Mouse (Mus musculus) megakaryocyte, embryonic 14.5 days (primary cell): ENCODE measurements around the gene Cpt1c. TPM values are rescaled to one million over a fixed set of nuclear protein-coding genes. Genes with fewer than 3 reads are reported as not detected.

ENCODE experiments used
- H3K27me3 ChIP-seq: replicated peaks from 2 replicates; pipeline ENCODE3; 2012; ENCODE audit warnings: inconsistent platforms
- H3K36me3 ChIP-seq: replicated peaks from 2 replicates; pipeline ENCODE3; 2012; ENCODE audit warnings: low read length, inconsistent platforms, mixed read lengths
- H3K4me1 ChIP-seq: 2 replicates; pipeline ENCODE4 v1.6.1; 2012; ENCODE audit warnings: inconsistent platforms
- H3K4me3 ChIP-seq: replicated peaks from 2 replicates; pipeline ENCODE3; 2012; ENCODE audit warnings: moderate library complexity, mild to moderate bottlenecking, inconsistent platforms
- H3K9me3 ChIP-seq: 2 replicates; pipeline ENCODE4 v1.6.1; 2012; ENCODE audit warnings: inconsistent platforms
- FLI1 ChIP-seq: IDR thresholded peaks from 2 replicates; pipeline ENCODE4 v1.6.1; 2012; ENCODE audit warnings: low read length, inconsistent platforms, mixed read lengths
- GATA1 ChIP-seq: IDR thresholded peaks from 3 replicates; pipeline ENCODE4 v1.6.1; 2012; ENCODE audit warnings: mixed read lengths, low read length, inconsistent platforms, borderline replicate concordance
- polyA plus RNA-seq: library from polyadenylated mRNA; stranded (reverse); fragments of >175 nt; gene quantifications from 2 replicates; pipeline ENCODE4 v1.2.3, GENCODE M21; 2012; ENCODE audit warnings: low replicate concordance; ENCODE audit not compliant: insufficient read depth

The Cpt1c gene
- polyA plus RNA-seq, 1 experiment = 0.82 TPM

- H3K36me3 ChIP-seq = no peaks in the 10 kb centered on the region
- TF ChIP-seq GATA1 = no peak
- TF ChIP-seq FLI1 = no peak
- H3K4me3 ChIP-seq = no peak overlapping the region
- peaks cover 54% of the 10 kb centered on the region for H3K27me3 ChIP-seq
- H3K4me1 ChIP-seq = peaks cover 41% of the 10 kb centered on the region
- H3K9me3 ChIP-seq = no peaks in the 10 kb centered on the region
Observed at GRCm38 (mm10) chr7:44966638-44967037, 8.0 kb downstream of the Cpt1c start.

- no peak for TF ChIP-seq GATA1
- TF ChIP-seq FLI1 = no peak
- H3K9me3 ChIP-seq = no peaks in the 10 kb centered on the region
- H3K36me3 ChIP-seq = no peaks in the 10 kb centered on the region
- H3K27me3 ChIP-seq = peaks cover 54% of the 10 kb centered on the region
- H3K4me1 ChIP-seq = peaks cover 41% of the 10 kb centered on the region
- H3K4me3 ChIP-seq = no peak overlapping the region
Observed at GRCm38 (mm10) chr7:44965975-44966374, 8.7 kb downstream of the Cpt1c start.

- H3K4me3 ChIP-seq = no peak overlapping the region
- peaks cover 53% of the 10 kb centered on the region for H3K27me3 ChIP-seq
- no peaks in the 10 kb centered on the region for H3K9me3 ChIP-seq
- peaks cover 38% of the 10 kb centered on the region for H3K4me1 ChIP-seq
- no peaks in the 10 kb centered on the region for H3K36me3 ChIP-seq
- TF ChIP-seq GATA1 (no peak), FLI1 (no peak)
Observed at GRCm38 (mm10) chr7:44964990-44965389, 9.7 kb downstream of the Cpt1c start.

- H3K36me3 ChIP-seq = no peaks in the 10 kb centered on the region
- H3K9me3 ChIP-seq = no peaks in the 10 kb centered on the region
- peaks cover 59% of the 10 kb centered on the region for H3K27me3 ChIP-seq
- TF ChIP-seq GATA1 = no peak
- TF ChIP-seq FLI1 = no peak
- H3K4me3 ChIP-seq = peak overlapping the region; percentile 79
- H3K4me1 ChIP-seq = peaks cover 42% of the 10 kb centered on the region
Observed at GRCm38 (mm10) chr7:44962831-44963230, 11.8 kb downstream of the Cpt1c start.

- H3K27me3 ChIP-seq = peaks cover 63% of the 10 kb centered on the region
- peak overlapping the region; percentile 79 for H3K4me3 ChIP-seq
- TF ChIP-seq GATA1 = no peak
- no peaks in the 10 kb centered on the region for H3K36me3 ChIP-seq
- H3K9me3 ChIP-seq = no peaks in the 10 kb centered on the region
- peaks cover 46% of the 10 kb centered on the region for H3K4me1 ChIP-seq
Observed at GRCm38 (mm10) chr7:44962337-44962736, 12.3 kb downstream of the Cpt1c start.

- H3K4me1 ChIP-seq = peaks cover 45% of the 10 kb centered on the region
- H3K27me3 ChIP-seq = peaks cover 52% of the 10 kb centered on the region
- no peak for TF ChIP-seq FLI1
- TF ChIP-seq GATA1 = no peak
- no peaks in the 10 kb centered on the region for H3K36me3 ChIP-seq
- H3K4me3 ChIP-seq = no peak overlapping the region
- H3K9me3 ChIP-seq = no peaks in the 10 kb centered on the region
Observed at GRCm38 (mm10) chr7:44960512-44960910, 14.1 kb downstream of the Cpt1c start.

- Histone ChIP-seq H3K9me3 (no peaks in the 10 kb centered on the region), H3K27me3 (peaks cover 51% of the 10 kb centered on the region), H3K4me1 (peaks cover 45% of the 10 kb centered on the region), H3K36me3 (no peaks in the 10 kb centered on the region), H3K4me3 (no peak overlapping the region)
- no peak for TF ChIP-seq FLI1
- TF ChIP-seq GATA1 = no peak
Observed at GRCm38 (mm10) chr7:44959874-44960511, 14.7 kb downstream of the Cpt1c start.

- peaks cover 52% of the 10 kb centered on the region for H3K27me3 ChIP-seq
- no peaks in the 10 kb centered on the region for H3K9me3 ChIP-seq
- H3K36me3 ChIP-seq = no peaks in the 10 kb centered on the region
- no peak overlapping the region for H3K4me3 ChIP-seq
- H3K4me1 ChIP-seq = peaks cover 45% of the 10 kb centered on the region
- TF ChIP-seq FLI1 (no peak), GATA1 (no peak)
Observed at GRCm38 (mm10) chr7:44959281-44959680, 15.4 kb downstream of the Cpt1c start.

- Histone ChIP-seq H3K36me3 (no peaks in the 10 kb centered on the region), H3K9me3 (no peaks in the 10 kb centered on the region), H3K4me1 (peaks cover 45% of the 10 kb centered on the region), H3K4me3 (no peak overlapping the region), H3K27me3 (peaks cover 55% of the 10 kb centered on the region)
- TF ChIP-seq FLI1 (no peak), GATA1 (no peak)
Observed at GRCm38 (mm10) chr7:44958208-44958607, 16.4 kb downstream of the Cpt1c start.

- Histone ChIP-seq H3K4me1 (peaks cover 45% of the 10 kb centered on the region), H3K27me3 (peaks cover 57% of the 10 kb centered on the region), H3K9me3 (no peaks in the 10 kb centered on the region), H3K36me3 (no peaks in the 10 kb centered on the region), H3K4me3 (no peak overlapping the region)
- TF ChIP-seq FLI1 (no peak), GATA1 (no peak)
Observed at GRCm38 (mm10) chr7:44957183-44957835, 17.3 kb downstream of the Cpt1c start.
